Mouse (Mus musculus): ENCODE data around the gene Fzd2.

DNA sequence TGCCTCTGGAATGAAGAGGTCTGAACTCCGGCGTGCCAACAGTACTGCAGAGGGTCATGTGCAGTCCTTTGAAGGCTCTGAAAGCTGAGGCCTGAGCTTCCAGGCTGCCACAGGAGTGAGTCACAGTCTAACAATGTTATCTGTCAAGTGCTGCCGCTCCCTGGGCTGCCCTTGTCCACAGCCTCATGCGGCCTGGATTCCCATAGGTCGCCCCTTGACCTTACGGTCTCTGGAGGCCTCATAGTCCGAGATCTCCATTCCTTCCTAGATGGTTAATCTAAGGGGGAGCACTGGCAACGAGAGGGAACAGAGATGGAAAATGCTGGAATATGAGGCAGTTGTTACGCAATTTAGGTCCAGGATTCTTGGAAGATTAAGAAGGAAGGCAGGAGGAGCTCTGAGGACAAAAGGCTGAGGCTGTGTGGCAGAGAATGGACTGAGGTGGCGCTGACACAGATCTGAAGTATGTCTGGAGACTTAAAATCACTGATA, 39.7 kb downstream of the Fzd2 start:
- TF ChIP-seq CHD2 (IDR thresholded peaks at IDR 0.05; ENCODE audit: low read depth, low read length) (no peak), MAFK (IDR thresholded peaks at IDR 0.05; ENCODE audit: insufficient read depth, low read depth, low read length) (no peak)

Measured in ES-E14 (cell line).